Mouse (Mus musculus): Measurements from ENCODE around the gene Gm6268. TPM values are rescaled to one million over a fixed set of nuclear protein-coding genes. Genes with fewer than 3 reads are reported as not detected.
A peak's percentile ranks its signal among the peaks of the same experiment; 100 is the strongest.

Gm6268 gene
- not detected in 2 replicates for polyA plus RNA-seq (2015; fragmentation: Nextera tagmentation; extraction: Ambion mirVana)

GRCm38 (mm10) chrX:36400980-36401379 is at the start of gene Gm6268:
Gm6268 (plus strand) TSS chrX:36401280.
- Histone ChIP-seq H3K27me3 (no peaks in the 10 kb centered on the region), H3K36me3 (ENCODE audit: poor library complexity, severe bottlenecking) (no peaks in the 10 kb centered on the region), H3K4me3 (no peak within 1 kb of the TSS), H3K9ac (no peak within 1 kb of the TSS), H3K4me2 (no peak within 1 kb of the TSS), H3K4me1 (no peaks in the 10 kb centered on the region), H3K9me3 (replicated peaks) (no peaks in the 10 kb centered on the region), H3K27ac (no peak within 1 kb of the TSS)
- 95% methylated on average over 13 of the region's 13 CpGs for WGBS
- no peak for ATAC-seq

DNA sequence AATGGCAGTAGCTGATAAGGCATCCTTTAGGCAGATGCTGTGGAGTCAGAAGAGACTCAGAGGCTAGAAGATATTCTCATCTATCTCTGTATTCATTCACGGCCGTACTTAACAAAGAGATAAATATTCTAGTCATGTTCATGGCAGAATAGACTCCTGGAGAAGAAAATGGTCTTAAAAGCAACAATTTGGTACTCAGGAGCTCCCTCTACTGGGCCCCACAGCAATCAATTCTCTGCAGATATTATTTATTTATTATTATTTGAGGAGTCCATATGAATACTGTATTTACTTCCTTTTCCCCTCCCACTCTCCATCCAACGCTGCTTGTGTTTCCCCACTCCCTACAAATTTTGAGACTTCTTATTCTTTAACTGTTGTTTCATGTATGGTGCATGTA is 48.6 kb upstream of the Gm6268 start:
- H3K4me3 ChIP-seq = no peak overlapping the region
- H3K9me3 ChIP-seq (replicated peaks) = no peaks in the 10 kb centered on the region
- H3K27ac ChIP-seq = no peak overlapping the region
- no peaks in the 10 kb centered on the region for H3K36me3 ChIP-seq (ENCODE audit: poor library complexity, severe bottlenecking)
- no peak overlapping the region for H3K9ac ChIP-seq
- no peak for ATAC-seq
- no peaks in the 10 kb centered on the region for H3K27me3 ChIP-seq
- no peaks in the 10 kb centered on the region for H3K4me1 ChIP-seq
- 51% methylated on average over 3 of the region's 3 CpGs for WGBS
- H3K4me2 ChIP-seq = no peak overlapping the region

DNA sequence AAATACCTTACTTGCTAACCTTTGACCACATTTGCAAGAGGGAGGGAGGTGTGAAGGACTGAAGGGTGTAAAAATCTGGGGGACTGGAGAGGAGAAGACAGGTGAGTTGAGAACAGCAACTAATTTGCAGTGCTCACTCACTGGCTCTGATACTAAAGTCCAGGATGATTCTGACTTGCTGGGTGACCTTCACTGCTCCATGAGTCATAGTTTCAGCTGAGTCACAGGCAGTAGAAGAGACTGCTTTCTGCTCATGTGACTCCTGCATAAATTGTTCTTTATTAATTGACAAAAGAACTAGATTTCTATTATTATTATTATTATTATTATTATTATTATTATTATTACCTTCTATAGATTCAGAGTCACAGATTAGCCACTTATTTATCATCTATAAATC is 15.7 kb upstream of the Gm6268 start:
- Histone ChIP-seq H3K9me3 (replicated peaks) (no peaks in the 10 kb centered on the region), H3K9ac (no peak overlapping the region), H3K4me2 (no peak overlapping the region), H3K27ac (no peak overlapping the region), H3K36me3 (ENCODE audit: poor library complexity, severe bottlenecking) (no peaks in the 10 kb centered on the region), H3K4me1 (no peaks in the 10 kb centered on the region), H3K4me3 (no peak overlapping the region), H3K27me3 (no peaks in the 10 kb centered on the region)
- ATAC-seq = no peak

DNA sequence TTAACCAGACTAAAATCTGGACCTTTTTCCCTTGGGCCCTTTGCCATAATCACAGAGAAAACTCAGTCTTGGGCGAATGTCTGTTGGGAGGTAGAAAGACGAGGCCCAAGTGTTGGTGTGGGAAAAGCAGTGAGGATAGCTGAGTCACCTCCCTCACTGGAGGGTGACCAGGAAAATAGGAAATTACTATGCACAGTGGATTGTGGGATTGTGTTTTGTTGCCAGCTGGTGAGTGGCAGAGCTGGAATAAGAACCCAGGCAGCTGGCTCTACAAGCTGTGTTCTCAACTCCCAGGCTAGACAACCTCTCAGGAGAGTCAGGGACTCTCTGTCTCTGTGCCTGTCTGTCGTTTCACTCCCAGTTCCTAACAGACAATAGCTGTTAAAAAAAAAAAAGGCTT is 11.1 kb upstream of the Gm6268 start:
- no peaks in the 10 kb centered on the region for H3K9me3 ChIP-seq (replicated peaks)
- H3K4me1 ChIP-seq = no peaks in the 10 kb centered on the region
- H3K36me3 ChIP-seq (ENCODE audit: poor library complexity, severe bottlenecking) = no peaks in the 10 kb centered on the region
- no peak overlapping the region for H3K9ac ChIP-seq
- H3K4me2 ChIP-seq = no peak overlapping the region
- no peak overlapping the region for H3K4me3 ChIP-seq
- H3K27me3 ChIP-seq = no peaks in the 10 kb centered on the region
- no peak overlapping the region for H3K27ac ChIP-seq
- 68% methylated on average over 3 of the region's 3 CpGs for WGBS
- peak; percentile 70; the same call in 1 of the 2 replicates for ATAC-seq

DNA sequence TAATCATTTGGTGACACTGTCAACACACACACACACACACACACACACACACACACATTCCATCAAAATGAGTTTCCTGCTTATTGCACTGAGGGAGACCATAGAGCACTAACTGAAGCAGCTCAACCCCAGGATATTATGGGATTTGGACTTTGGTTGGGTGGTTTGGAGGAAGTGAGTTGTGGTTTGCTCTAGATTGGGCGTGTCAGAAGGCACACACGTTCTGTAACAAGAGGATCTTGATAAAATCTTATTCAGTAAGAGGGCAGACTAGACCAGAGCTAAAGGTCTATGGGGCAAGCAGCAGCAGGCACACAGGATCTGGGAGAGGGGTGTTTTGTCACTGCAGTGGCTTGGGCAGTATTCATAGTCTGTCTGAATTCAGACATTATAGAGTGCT is 10.6 kb upstream of the Gm6268 start:
- no peak for ATAC-seq
- no peak overlapping the region for H3K4me2 ChIP-seq
- H3K27me3 ChIP-seq = no peaks in the 10 kb centered on the region
- no peaks in the 10 kb centered on the region for H3K4me1 ChIP-seq
- no peak overlapping the region for H3K4me3 ChIP-seq
- no peaks in the 10 kb centered on the region for H3K36me3 ChIP-seq (ENCODE audit: poor library complexity, severe bottlenecking)
- H3K9me3 ChIP-seq (replicated peaks) = no peaks in the 10 kb centered on the region
- H3K9ac ChIP-seq = no peak overlapping the region
- H3K27ac ChIP-seq = no peak overlapping the region
- WGBS = 54% methylated on average over 2 of the region's 2 CpGs

DNA sequence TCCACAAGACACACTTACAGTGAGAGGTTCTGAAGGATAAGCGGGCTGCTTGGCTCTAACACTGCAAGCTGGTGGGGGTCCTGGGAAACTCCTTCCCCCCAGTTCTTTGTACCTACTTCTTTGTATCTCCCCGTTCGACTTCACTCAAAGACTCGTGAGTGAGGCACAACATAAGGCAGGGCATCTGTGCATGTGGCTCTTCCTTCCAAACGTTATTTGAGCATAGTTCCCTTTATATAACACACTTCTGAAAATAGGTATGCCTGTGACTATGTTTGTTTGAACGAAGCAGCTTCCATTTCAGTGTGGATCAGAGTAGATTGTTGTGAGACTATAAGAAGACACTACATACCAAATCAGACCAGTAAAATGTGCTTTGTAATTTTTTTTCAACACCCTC is 8.4 kb upstream of the Gm6268 start:
- no peak for ATAC-seq
- Histone ChIP-seq H3K4me3 (no peak overlapping the region), H3K36me3 (ENCODE audit: poor library complexity, severe bottlenecking) (no peaks in the 10 kb centered on the region), H3K4me2 (no peak overlapping the region), H3K9me3 (replicated peaks) (no peaks in the 10 kb centered on the region), H3K4me1 (no peaks in the 10 kb centered on the region), H3K27ac (no peak overlapping the region), H3K27me3 (no peaks in the 10 kb centered on the region), H3K9ac (no peak overlapping the region)
- 72% methylated on average over 6 of the region's 6 CpGs for WGBS

DNA sequence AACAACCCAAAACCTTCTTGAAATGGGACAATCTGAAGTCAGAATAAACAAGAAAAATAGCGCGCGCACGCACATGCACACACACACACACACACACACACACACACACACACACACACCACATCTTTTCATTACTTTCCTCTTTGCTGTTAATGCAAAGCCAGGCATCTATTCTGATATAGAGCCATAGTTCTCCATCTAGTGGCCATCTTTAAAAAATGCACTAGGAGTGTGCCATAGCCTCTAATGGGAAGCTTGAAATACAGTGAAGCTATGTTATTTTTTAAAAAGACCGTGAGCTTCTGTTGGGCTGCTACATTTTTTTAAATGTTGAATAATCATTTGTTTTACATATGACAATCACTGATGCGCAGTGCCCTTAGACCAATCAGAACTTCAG is 7.8 kb upstream of the Gm6268 start:
- Histone ChIP-seq H3K27me3 (no peaks in the 10 kb centered on the region), H3K36me3 (ENCODE audit: poor library complexity, severe bottlenecking) (no peaks in the 10 kb centered on the region), H3K9me3 (replicated peaks) (no peaks in the 10 kb centered on the region), H3K4me2 (no peak overlapping the region), H3K4me1 (no peaks in the 10 kb centered on the region), H3K9ac (no peak overlapping the region), H3K4me3 (no peak overlapping the region), H3K27ac (no peak overlapping the region)
- 41% methylated on average over 6 of the region's 6 CpGs for WGBS
- peak; percentile 73 for ATAC-seq

GRCm38 (mm10) chrX:36402316-36402715 is 1.2 kb downstream of the Gm6268 start:
- no peak overlapping the region for H3K9ac ChIP-seq
- no peaks in the 10 kb centered on the region for H3K9me3 ChIP-seq (replicated peaks)
- WGBS = 59% methylated on average over 6 of the region's 6 CpGs
- H3K4me3 ChIP-seq = no peak overlapping the region
- no peak overlapping the region for H3K27ac ChIP-seq
- no peaks in the 10 kb centered on the region for H3K36me3 ChIP-seq (ENCODE audit: poor library complexity, severe bottlenecking)
- no peaks in the 10 kb centered on the region for H3K4me1 ChIP-seq
- H3K4me2 ChIP-seq = no peak overlapping the region
- no peaks in the 10 kb centered on the region for H3K27me3 ChIP-seq
- no peak for ATAC-seq

DNA sequence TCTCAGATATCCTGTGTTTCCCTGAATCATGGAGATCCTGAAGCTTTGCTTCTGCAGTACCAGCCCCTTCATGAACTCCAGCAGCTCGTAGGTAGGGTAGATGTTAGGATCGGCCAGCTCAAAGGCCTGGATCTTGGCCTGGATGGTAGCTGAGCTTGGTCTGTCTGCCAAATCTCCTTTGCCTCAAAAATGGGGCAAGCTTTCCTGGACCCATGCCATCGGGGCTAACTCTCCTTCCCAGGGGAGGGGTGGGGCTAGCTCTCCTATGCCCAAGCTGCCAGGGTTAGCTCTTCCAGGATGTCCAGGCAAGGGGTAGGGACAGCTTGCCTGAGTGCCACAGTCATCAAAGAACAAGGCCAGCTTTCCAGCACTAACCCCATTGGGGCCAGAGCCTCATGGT is 18.1 kb downstream of the Gm6268 start:
- no peak for ATAC-seq
- Histone ChIP-seq H3K4me2 (no peak overlapping the region), H3K4me1 (no peaks in the 10 kb centered on the region), H3K9ac (no peak overlapping the region), H3K9me3 (replicated peaks) (no peaks in the 10 kb centered on the region), H3K27me3 (no peaks in the 10 kb centered on the region), H3K4me3 (no peak overlapping the region), H3K27ac (no peak overlapping the region), H3K36me3 (ENCODE audit: poor library complexity, severe bottlenecking) (no peaks in the 10 kb centered on the region)
- WGBS = 86% methylated on average over 3 of the region's 3 CpGs

- 43% methylated on average over 6 of the region's 6 CpGs for WGBS
- ATAC-seq = no peak
Measured at GRCm38 (mm10) chrX:36434993-36435392, 33.9 kb downstream of the Gm6268 start.

GRCm38 (mm10) chrX:36437932-36438331 is 36.9 kb downstream of the Gm6268 start:
- Histone ChIP-seq H3K4me1 (no peaks in the 10 kb centered on the region), H3K27ac (no peak overlapping the region), H3K4me2 (no peak overlapping the region), H3K9me3 (replicated peaks) (no peaks in the 10 kb centered on the region), H3K36me3 (ENCODE audit: poor library complexity, severe bottlenecking) (no peaks in the 10 kb centered on the region), H3K27me3 (no peaks in the 10 kb centered on the region), H3K9ac (no peak overlapping the region), H3K4me3 (no peak overlapping the region)
- WGBS = 100% methylated on average over 1 of the region's 1 CpGs
- no peak for ATAC-seq

More at GRCm38 (mm10) chrX:36434993-36435392, 33.9 kb downstream of the Gm6268 start:
- Histone ChIP-seq H3K4me3 (no peak overlapping the region), H3K4me2 (no peak overlapping the region), H3K9ac (no peak overlapping the region), H3K4me1 (no peaks in the 10 kb centered on the region), H3K9me3 (replicated peaks) (no peaks in the 10 kb centered on the region; the same call in 1 of the 2 replicates), H3K27me3 (no peaks in the 10 kb centered on the region), H3K27ac (no peak overlapping the region), H3K36me3 (ENCODE audit: poor library complexity, severe bottlenecking) (no peaks in the 10 kb centered on the region)
